Mouse (Mus musculus) lung, postnatal 4 days (tissue): Measurements from ENCODE around the gene Tmem56.

Source experiments
- DNase-seq, 2 experiments: peaks; one replicate each; pipeline ENCODE4 v3.0.0; 2021

Tmem56 gene

DNA sequence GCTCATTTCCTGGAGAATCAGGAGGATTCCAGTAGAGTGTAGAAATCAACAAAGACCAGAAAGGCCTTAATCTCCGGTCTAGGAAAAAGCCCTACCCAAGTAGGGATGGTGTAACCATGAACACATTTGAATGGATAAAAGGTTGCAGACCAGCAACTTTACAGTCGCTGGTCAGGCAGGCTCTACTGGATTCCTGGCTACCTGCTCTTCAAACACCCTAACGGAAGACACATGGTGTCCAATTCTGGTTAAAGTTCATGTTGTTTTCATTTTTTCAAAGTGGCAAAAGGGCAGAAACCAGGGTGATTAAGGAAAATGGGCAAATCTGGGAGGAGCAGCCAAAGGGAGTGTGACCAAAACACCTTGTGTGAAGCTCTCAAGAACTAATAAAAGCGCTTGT, 5.9 kb downstream of the Tmem56 start:
- DNase-seq: no peak

- DNase-seq: no peak
Observed at GRCm38 (mm10) chr3:121274010-121274409, 8.9 kb downstream of the Tmem56 start.

DNA sequence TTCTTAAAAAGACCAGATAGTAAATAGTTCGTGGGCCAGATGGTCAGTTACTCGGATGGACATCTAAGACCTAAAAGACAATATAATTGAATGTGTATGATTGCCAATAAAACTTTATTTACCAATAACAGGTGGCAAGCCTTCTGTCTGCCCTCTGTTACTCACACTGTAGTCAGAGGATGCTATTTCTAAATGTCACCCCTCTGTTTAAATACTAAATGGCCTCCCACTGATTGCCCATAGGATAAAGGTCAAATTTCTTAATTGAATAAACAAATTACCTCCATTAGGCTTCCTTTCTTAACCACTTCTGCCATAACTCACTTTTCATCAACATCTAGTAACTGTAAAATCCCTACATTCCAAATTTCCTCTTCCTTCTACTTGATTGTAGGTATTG, 10.3 kb downstream of the Tmem56 start:
- no peak for DNase-seq

GRCm38 (mm10) chr3:121267283-121267682, 15.6 kb downstream of the Tmem56 start:
- no peak for DNase-seq

DNA sequence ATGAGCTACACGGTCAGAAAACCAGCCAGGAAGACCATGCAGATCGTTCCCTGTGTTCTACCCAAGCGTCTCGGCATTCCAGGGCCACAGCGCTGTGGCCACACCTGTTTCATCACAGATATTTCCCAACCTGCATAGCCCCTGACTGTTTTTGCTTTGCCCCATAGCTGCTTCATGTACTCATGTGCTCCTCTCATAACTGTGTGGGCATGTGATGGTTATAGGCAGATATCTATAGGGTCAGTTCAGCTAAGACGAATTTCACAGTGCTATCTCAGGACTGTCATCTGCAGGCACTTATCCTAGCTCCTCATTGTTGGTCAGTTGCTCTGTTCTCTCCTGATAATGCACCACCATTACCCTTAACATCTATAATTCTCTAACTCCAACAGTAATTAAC, 18.7 kb downstream of the Tmem56 start:
- no peak for DNase-seq

GRCm38 (mm10) chr3:121263205-121263548, 19.7 kb downstream of the Tmem56 start:
- peak; percentile 49 to 56 for DNase-seq

GRCm38 (mm10) chr3:121262521-121263204, 20.2 kb downstream of the Tmem56 start:
- peak; percentile 66 to 79 for DNase-seq

- DNase-seq: no peak
Observed at GRCm38 (mm10) chr3:121261939-121262520, 20.9 kb downstream of the Tmem56 start.

- DNase-seq: no peak
Observed at GRCm38 (mm10) chr3:121261251-121261650, 21.6 kb downstream of the Tmem56 start.

GRCm38 (mm10) chr3:121260831-121261230, 22.1 kb downstream of the Tmem56 start:
- no peak for DNase-seq

- DNase-seq: no peak
Observed at GRCm38 (mm10) chr3:121260041-121260440, 22.9 kb downstream of the Tmem56 start.

DNA sequence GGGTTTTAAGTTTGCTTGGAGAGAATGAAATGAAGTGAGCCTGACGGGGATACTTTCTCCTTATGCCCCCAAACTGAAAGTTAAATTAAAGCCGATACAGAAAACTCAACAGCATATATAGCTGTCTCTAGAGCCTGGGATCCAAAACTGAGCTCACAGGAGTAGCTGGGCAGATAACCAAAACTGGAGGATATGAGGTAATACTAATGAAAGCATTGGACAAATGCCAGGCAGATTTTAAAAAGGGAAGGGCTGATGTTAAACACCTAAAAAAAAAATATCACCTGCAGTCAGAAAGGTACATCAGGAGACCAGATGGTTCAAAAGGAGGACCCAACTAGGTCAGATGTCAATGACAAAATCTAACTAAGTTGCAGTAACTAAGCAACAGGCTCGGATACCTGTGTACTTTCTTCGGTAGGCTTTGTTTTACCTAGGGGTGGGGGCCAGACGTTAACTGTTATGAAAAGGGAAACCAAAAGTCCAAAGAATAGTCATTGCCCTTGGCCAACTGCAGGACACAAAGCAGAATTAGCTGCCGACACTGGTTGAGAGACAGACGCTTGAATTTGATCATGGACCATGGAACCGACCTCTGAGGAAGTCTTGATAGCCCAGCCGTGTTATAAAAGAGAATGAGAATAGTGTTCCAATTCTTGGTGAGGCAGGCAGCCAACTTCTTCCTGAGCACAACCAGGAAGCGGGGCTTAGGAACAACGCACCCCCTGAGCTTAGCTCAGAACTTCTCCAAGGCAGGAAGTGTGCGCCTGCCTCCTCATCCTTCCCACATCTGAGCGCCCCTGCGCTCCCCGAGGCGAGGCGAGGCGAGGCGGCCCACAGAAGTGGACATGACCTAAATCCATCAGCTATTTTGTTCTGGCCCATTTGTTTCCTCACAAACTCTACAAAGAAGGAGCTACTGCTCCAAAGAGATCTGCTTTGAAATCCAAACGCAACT, 24.1 kb downstream of the Tmem56 start:
- DNase-seq: no peak

GRCm38 (mm10) chr3:121257418-121257817, 25.5 kb downstream of the Tmem56 start:
- no peak for DNase-seq

DNA sequence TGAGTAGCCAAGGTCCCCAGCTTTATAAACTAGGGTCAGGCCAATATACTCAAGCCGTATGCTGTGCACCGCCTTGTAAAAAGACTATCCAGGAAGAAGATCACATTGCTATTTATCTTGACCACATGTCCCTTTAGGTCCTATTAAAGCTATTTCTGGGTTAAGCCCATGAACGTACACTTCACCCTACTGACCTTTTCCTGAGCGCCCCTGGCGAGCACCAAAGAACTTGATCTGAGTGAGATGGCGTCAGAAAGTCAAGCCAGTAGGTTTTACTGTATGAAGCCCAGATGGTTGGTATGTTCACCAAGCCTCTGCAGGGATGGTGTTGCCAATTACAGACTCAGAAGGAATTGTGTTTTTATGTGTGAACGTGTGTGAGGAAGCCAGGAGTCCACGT, 26.8 kb downstream of the Tmem56 start:
- no peak for DNase-seq

DNA sequence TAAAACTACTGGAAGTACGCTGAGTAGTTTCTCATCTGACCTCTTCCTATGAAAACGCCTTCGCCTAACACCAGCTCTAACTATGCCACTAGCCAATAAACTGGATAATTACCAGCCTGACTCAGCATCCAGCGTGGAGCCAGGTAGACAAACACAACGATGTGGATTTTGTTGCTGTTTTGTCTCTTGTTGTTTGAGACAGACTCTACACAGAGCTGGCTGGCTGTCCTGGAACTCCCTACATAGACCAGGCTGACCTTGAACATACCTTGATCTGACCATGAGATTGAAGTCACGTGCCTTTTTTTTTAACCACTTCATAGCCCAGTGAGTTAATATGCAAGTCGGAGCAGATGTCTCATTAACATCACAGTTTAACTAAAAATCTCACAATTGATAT, 27.4 kb downstream of the Tmem56 start:
- DNase-seq: no peak

DNA sequence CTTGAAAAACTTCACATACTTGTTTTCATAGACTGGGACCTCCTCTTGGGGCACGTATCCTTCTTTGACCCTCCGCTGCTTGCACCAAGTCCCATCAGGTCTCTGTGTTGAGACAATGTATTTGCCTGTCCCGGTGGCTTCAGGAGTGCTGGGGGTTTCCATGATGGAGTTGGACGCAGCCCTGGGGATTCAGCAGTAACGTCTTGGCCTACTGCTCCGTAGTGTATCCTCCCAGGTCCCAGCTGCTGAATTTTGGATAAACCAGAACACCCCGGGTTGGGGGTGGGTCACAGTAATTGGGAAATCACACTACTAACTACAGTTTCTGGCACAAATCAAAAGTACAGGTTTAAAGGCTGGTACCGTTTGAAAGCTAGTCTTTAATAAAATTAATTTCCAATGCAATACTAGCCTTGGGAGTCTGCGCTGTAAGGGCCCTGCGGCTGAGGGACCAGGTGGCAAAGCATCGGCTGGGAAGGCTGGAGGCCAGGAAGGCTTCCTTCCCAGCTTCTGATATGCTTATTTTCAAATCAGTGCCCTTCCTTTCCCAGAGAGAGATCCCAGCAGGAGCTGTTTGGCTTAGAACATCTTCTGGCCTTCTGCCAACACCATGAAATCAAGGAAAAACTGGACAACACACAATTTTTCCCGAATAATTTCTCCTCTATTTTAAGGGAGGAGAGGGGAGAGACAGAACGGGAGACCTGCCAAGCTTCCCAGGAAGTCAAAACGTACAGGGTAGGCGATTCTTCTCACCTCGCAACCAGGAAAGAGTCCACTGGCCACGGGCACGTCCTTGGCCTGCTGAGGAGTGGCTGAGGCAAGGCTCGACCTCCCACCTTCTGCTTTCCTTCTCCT, 32.1 kb downstream of the Tmem56 start:
- no peak for DNase-seq

- DNase-seq: peak; percentile 8 to 75
Observed at GRCm38 (mm10) chr3:121250048-121250447, 32.9 kb downstream of the Tmem56 start.

DNA sequence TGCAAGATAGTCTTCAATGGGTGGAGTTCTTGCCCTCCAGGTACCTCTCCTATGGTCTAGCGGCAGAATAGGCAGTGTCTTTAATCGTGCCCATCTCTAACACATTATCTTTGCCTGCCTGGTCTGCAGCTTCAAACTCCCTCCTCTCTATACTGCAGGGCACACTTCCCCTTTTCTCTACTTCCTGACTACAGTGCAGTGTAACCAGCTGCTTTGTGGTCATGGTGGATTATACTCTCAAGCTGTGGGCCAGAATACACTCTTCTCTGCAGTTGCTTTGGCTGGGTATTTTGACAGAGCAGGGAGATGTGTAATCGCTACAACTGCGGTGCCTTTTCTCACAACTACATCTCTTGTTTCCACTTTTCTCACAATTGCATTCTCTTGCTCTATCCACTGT, 40.0 kb downstream of the Tmem56 start:
- no peak for DNase-seq

- DNase-seq: no peak
Observed at GRCm38 (mm10) chr3:121242111-121242936, 40.6 kb downstream of the Tmem56 start.

DNA sequence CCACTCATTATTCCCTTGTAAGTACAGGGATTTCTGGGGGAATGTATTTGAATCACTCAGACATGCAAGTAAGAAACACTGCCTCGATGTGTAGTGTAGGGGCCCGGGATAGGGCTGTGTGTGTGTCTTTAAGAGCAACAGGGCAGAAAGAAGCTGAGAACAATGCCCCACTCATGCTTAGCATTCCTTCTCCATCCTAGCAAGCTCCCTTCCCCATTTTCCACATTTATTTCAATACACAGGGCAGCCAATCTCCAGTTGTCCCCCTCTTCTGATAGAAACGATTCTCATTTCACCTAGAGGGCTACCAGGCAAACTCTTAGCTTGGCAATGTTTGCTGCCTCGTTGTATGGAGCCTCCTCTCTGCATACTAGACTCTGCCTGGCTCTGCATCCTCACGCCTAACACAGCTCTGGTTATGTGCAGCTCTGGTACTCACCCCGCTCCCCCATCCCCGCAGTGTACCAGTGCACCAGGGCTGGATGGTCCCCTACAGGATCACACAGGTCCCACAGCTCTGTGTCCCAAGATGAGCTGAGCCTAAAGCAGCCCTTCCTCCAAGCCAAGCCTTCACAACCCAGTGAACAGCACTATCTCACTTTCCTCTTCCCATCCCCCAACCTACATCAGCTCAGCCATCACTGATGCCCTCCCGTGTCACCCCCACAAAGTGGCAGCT, 42.4 kb downstream of the Tmem56 start:
- DNase-seq: no peak

DNA sequence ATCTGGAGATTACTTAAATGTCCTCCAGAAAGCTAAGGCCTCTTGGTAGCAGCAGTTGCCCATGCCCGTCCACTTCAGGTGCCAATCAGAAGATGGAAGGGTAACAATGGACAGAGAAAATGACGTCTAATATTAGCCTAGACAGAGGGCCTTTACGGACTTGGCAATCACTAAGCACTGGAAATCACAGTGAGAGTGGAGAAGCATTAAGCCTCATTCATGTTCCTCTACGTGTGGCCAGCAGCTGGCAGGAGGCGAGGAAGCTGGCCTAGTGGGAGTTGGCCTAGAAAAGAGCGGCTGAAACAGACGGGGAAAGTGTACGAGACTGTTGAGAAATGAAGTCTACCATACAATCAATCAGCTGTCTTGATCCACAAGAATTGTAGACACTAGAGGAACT, 43.8 kb downstream of the Tmem56 start:
- no peak for DNase-seq
